Mouse (Mus musculus) ES-E14 (cell line): ENCODE data around the gene Bcl11b. TPM values are rescaled to one million over a fixed set of nuclear protein-coding genes. Genes with fewer than 3 reads are reported as not detected.

Experiments used
- DNase-seq: peaks from one replicate; pipeline ENCODE4 v3.0.0-alpha.2; 2013; ENCODE audit warnings: low read depth, low spot score
- H3K27ac ChIP-seq: 2 replicates; pipeline ENCODE4 v1.5.1; 2012; ENCODE audit warnings: low read depth, mild to moderate bottlenecking, low read length, moderate library complexity, mixed read lengths; ENCODE audit not compliant: poor library complexity, insufficient read depth, severe bottlenecking
- H3K36me3 ChIP-seq: 2 replicates; pipeline ENCODE4 v1.6.1; 2012; ENCODE audit warnings: mild to moderate bottlenecking, low read length, moderate library complexity, mixed read lengths; ENCODE audit not compliant: control insufficient read depth, poor library complexity, insufficient read depth, severe bottlenecking
- H3K4me1 ChIP-seq, 2 experiments: fragments of 150-350 bp in 1 of 2; sonication (generic) in 1 of 2; 2 replicates each; pipeline ENCODE4 v1.6.1; 2012; ENCODE audit warnings: low read length in 2 of 2, mild to moderate bottlenecking in 1 of 2, mixed read lengths in 1 of 2; ENCODE audit not compliant: control insufficient read depth in 2 of 2, insufficient read depth in 2 of 2, poor library complexity in 1 of 2
- H3K4me3 ChIP-seq, 2 experiments: fragments of 150-350 bp in 1 of 2; sonication (generic) in 1 of 2; 2 replicates each; pipeline ENCODE4 v1.5.1; 2012; ENCODE audit warnings: low read length in 2 of 2, low read depth in 1 of 2, mild to moderate bottlenecking in 1 of 2, mixed read lengths in 1 of 2; ENCODE audit not compliant: insufficient read depth in 1 of 2, poor library complexity in 1 of 2, severe bottlenecking in 1 of 2
- H3K9ac ChIP-seq: 2 replicates; pipeline ENCODE4 v1.6.1; 2012; ENCODE audit warnings: low read depth, mild to moderate bottlenecking, low read length, mixed read lengths; ENCODE audit not compliant: poor library complexity, insufficient read depth, severe bottlenecking
- H3K9me3 ChIP-seq: fragments of 150-350 bp; sonication (generic); 2 replicates; pipeline ENCODE4 v1.6.1; 2012; ENCODE audit warnings: low read depth, mild to moderate bottlenecking, low read length; ENCODE audit not compliant: control insufficient read depth, insufficient read depth
- CHD2 ChIP-seq: IDR thresholded peaks from 2 replicates; pipeline ENCODE4 v1.6.1; 2014; ENCODE audit warnings: mild to moderate bottlenecking, low read depth, low read length, inconsistent platforms
- HCFC1 ChIP-seq: IDR thresholded peaks from 2 replicates; pipeline ENCODE4 v1.6.1; 2012; ENCODE audit warnings: low read length, inconsistent platforms, borderline replicate concordance; ENCODE audit not compliant: insufficient read depth
- MAFK ChIP-seq: IDR thresholded peaks from 2 replicates; pipeline ENCODE4 v1.6.1; 2014; ENCODE audit warnings: mild to moderate bottlenecking, low read depth, low read length, inconsistent platforms; ENCODE audit not compliant: insufficient read depth
- ZC3H11A ChIP-seq: IDR thresholded peaks from 2 replicates; pipeline ENCODE4 v1.6.1; 2012; ENCODE audit warnings: low read depth, mild to moderate bottlenecking, inconsistent platforms, low read length, borderline replicate concordance
- ZNF384 ChIP-seq: IDR thresholded peaks from 2 replicates; pipeline ENCODE4 v1.6.1; 2012; ENCODE audit warnings: low read depth, low read length, inconsistent platforms
- in situ Hi-C, 2 experiments: fragments of 600-800 bp; cut with MboI; formaldehyde crosslinking; loops; one replicate each; pipeline ENCODE4 v1.15.1; 2025; ENCODE audit warnings: low sequenced_read_pairs in 2 of 2, inconsistent platforms in 1 of 2; ENCODE audit not compliant: unreplicated experiment in 2 of 2
- total RNA-seq: library from RNA; depleted of rRNA; stranded (reverse); fragments of 300-350 nt; gene quantifications from 2 replicates; pipeline ENCODE4 v1.2.3, GENCODE M21; 2012

Bcl11b gene
- total RNA-seq, 1 experiment = 0.85 TPM

DNA sequence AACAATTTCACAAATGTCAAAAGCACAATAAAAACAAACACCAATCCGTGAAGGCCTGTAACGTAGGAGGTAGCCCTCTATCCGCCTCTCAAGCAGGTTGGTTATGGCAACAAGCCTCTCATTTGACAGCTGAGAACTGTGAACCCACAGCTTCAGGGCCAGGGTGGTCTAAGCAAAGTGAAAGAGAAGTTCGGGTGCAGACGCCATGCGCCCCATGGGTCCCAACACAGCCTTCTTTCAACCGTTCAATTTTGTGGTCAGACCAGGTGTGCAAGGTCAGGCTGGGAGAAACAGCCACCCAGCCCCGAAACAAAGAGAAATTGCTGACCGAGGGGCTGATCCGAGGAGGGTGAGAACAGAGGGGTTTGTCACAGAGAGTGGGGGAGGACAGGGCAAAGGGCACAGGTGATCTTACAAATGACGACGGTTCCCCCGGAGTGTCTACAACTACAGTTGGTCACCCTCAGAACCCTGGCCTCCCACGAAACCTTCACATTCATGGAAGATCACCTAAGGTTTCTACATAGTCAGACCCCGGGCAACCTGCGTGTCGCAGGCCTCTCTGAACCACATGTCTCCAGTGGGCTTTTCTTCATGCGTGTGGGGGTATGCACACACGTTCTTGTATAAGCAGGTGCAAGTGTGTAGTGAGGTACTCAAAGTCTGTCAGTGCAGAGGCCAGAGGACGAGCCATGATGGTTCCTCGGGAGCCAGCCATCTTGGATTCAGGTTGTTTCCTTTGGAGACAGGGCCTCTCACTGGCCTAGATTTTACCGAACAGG lies 77.1 kb downstream of the Bcl11b start:
- Histone ChIP-seq H3K4me3 (no peak overlapping the region), H3K27ac (no peak overlapping the region), H3K9me3 (no peaks in the 10 kb centered on the region), H3K9ac (no peak overlapping the region), H3K36me3 (no peaks in the 10 kb centered on the region), H3K4me1 (no peaks in the 10 kb centered on the region; a peak in 1 of 4 replicates)
- in situ Hi-C loops = no loop called here
- TF ChIP-seq CHD2 (no peak), HCFC1 (no peak), ZC3H11A (no peak), ZNF384 (no peak), MAFK (no peak)
- no peak for DNase-seq

DNA sequence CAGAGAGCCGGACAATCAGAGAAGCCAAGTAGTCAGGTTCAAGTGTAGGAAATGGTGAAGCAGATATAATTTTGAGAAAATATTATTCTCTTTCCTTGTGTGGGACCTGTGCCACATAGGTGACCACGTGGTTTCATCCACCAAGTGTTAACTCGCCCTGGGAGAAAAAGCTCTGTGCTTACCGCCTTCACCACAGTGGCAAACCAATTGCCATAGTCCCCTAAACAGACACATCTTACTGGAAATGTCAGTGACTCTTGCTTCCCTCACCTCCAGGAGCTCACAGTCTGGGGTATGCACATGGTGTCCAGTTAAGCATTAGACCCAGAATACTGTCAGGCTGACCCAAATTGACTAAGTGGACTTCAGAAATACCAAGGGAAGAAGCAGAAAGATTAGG lies 78.7 kb downstream of the Bcl11b start:
- DNase-seq = no peak
- no peak overlapping the region for H3K4me3 ChIP-seq
- in situ Hi-C loops = no loop called here
- no peak overlapping the region for H3K9ac ChIP-seq
- no peaks in the 10 kb centered on the region; a peak in 1 of 4 replicates for H3K4me1 ChIP-seq
- H3K36me3 ChIP-seq = no peaks in the 10 kb centered on the region
- TF ChIP-seq ZC3H11A = no peak
- TF ChIP-seq HCFC1 = no peak
- no peak for TF ChIP-seq ZNF384
- TF ChIP-seq MAFK = no peak
- H3K9me3 ChIP-seq = no peaks in the 10 kb centered on the region
- no peak overlapping the region for H3K27ac ChIP-seq

DNA sequence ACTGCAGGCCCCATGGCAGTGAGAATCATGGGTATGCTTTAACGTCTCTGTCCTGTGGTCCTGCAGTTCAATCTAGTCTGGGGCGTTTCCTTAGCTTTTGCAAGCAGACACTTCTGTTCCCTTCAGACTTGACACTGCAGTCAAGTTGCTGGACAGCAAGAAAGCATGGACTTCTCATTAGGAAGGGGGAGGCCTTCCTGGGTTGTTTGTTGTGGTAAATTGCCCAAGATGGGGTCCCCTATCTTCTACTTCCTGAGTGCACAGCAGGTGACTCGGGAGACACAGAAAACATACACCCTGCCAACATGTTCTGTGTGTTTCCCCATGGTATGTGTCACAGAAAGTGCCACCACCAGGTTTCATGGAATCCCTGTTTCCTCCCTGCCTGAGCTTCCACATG lies 79.4 kb downstream of the Bcl11b start:
- no peak overlapping the region for H3K4me3 ChIP-seq
- no peaks in the 10 kb centered on the region for H3K9me3 ChIP-seq
- in situ Hi-C loops = no loop called here
- H3K36me3 ChIP-seq = no peaks in the 10 kb centered on the region
- no peak overlapping the region for H3K27ac ChIP-seq
- no peak for DNase-seq
- H3K9ac ChIP-seq = no peak overlapping the region
- H3K4me1 ChIP-seq = no peaks in the 10 kb centered on the region; a peak in 1 of 4 replicates
- TF ChIP-seq MAFK = no peak
- no peak for TF ChIP-seq ZNF384
- TF ChIP-seq HCFC1 = no peak
- TF ChIP-seq ZC3H11A = no peak
- no peak for TF ChIP-seq CHD2

DNA sequence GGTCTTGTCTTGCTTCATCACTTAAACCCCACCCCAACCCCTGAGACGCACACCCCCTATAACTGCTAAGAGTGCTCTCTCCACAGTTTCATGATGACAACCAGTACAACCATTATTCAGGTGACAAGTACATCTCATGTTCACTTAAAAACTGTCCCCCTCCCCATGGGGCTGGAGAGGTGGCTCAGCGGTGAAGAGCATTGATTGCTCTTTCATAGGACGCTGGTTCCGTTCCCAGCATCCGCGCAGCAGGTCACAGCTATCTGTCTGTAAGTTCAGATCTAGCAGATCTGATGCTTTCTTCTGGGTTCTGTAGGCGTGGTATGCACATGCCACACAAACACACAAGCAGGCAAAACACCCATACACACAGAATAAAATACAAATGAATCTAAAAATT lies 81.2 kb downstream of the Bcl11b start:
- Histone ChIP-seq H3K36me3 (no peaks in the 10 kb centered on the region), H3K9ac (no peak overlapping the region), H3K27ac (no peak overlapping the region), H3K9me3 (no peaks in the 10 kb centered on the region), H3K4me3 (no peak overlapping the region), H3K4me1 (no peaks in the 10 kb centered on the region)
- DNase-seq = no peak
- in situ Hi-C loops = no loop called here
- no peak for TF ChIP-seq ZC3H11A
- no peak for TF ChIP-seq HCFC1
- no peak for TF ChIP-seq ZNF384
- TF ChIP-seq MAFK = no peak
- TF ChIP-seq CHD2 = no peak

DNA sequence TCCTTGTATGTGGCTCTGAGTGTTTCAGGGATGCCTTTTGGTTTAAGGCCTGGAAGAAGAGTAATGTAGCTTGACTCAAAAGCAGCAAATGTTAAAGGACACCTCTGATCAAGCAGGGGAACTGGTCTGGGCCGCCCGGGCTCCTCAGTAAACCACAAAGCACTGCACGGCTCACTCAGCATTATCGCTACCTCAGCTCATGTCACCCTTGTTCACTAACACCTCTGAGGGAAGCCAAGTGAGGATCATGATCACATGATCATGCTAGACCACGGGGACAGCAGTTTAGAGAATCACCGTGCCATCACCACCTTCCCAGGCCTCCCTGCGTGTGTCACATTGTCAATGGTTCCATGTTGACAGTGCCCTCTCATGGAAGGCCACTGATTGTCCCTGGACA lies 81.8 kb downstream of the Bcl11b start:
- no peak for DNase-seq
- Histone ChIP-seq H3K4me3 (no peak overlapping the region), H3K9ac (no peak overlapping the region), H3K27ac (no peak overlapping the region), H3K4me1 (no peaks in the 10 kb centered on the region), H3K36me3 (no peaks in the 10 kb centered on the region), H3K9me3 (no peaks in the 10 kb centered on the region)
- in situ Hi-C loops = no loop called here
- TF ChIP-seq MAFK (no peak), CHD2 (no peak), ZNF384 (no peak), ZC3H11A (no peak), HCFC1 (no peak)
